Mouse (Mus musculus): ENCODE measurements around the gene Iqgap1. TPM values are rescaled to one million over a fixed set of nuclear protein-coding genes. Genes with fewer than 3 reads are reported as not detected.

The Iqgap1 gene
- total and polyA plus RNA-seq, 3 experiments, result 20.6 to 87.9 (median 58.8) TPM

GRCm38 (mm10) chr7:80766072-80766471, 59.7 kb downstream of the Iqgap1 start:
- H3K9me3 ChIP-seq (replicated peaks; ENCODE audit: insufficient read depth, low read length), result no peaks in the 10 kb centered on the region
- no peak overlapping the region for H3K9ac ChIP-seq (ENCODE audit: control insufficient read depth, low read depth, low read length, poor library complexity, severe bottlenecking)
- no peak overlapping the region for H3K4me3 ChIP-seq (ENCODE audit: control insufficient read depth in 1 of 2, insufficient read depth in 1 of 2, low read depth in 2 of 2, low read length in 2 of 2)
- peaks cover 0 to 2% of the 10 kb centered on the region in 2 experiments; a peak in 2 of 4 replicates for H3K36me3 ChIP-seq (ENCODE audit: control insufficient read depth in 1 of 2, insufficient read depth in 2 of 2, low read length in 2 of 2)
- no peaks in the 10 kb centered on the region for H3K27me3 ChIP-seq (ENCODE audit: control insufficient read depth in 1 of 2, insufficient read depth in 2 of 2, low read length in 2 of 2)
- no peak overlapping the region for H3K27ac ChIP-seq (ENCODE audit: control insufficient read depth, low read depth, low read length)
- H3K79me2 ChIP-seq (ENCODE audit: control insufficient read depth, insufficient read depth, low read length, poor library complexity), result no peaks in the 10 kb centered on the region
- DNase-seq (ENCODE audit: low read depth, low spot score), result no peak
- no peaks in the 10 kb centered on the region for H3K4me1 ChIP-seq (ENCODE audit: control insufficient read depth in 1 of 2, insufficient read depth in 2 of 2, low read length in 2 of 2)
- TF ChIP-seq MYC (IDR thresholded peaks at IDR 0.05; ENCODE audit: low read depth, low read length) (no peak), RCOR1 (IDR thresholded peaks at IDR 0.05; ENCODE audit: low read depth, low read length) (no peak), USF1 (IDR thresholded peaks at IDR 0.05; ENCODE audit: low read depth, low read length) (no peak), JUND (IDR thresholded peaks at IDR 0.05; ENCODE audit: low read depth, low read length) (no peak), GABPA (IDR thresholded peaks at IDR 0.05; ENCODE audit: low read depth, low read length) (no peak), MAZ (IDR thresholded peaks at IDR 0.05; ENCODE audit: low read depth, low read length) (no peak), CHD1 (IDR thresholded peaks at IDR 0.05; ENCODE audit: low read depth, low read length) (no peak), GATA1 (IDR thresholded peaks at IDR 0.05; ENCODE audit: low read depth, low read length) (no peak), MAFK (IDR thresholded peaks at IDR 0.05; ENCODE audit: borderline replicate concordance, low read depth, low read length) (no peak), NRF1 (IDR thresholded peaks at IDR 0.05; ENCODE audit: insufficient read depth, low read depth, low read length, poor library complexity, severe bottlenecking) (no peak), ZC3H11A (IDR thresholded peaks at IDR 0.05; ENCODE audit: low read depth, low read length) (no peak), CHD2 (IDR thresholded peaks at IDR 0.05; ENCODE audit: low read length) (no peak), TBP (IDR thresholded peaks at IDR 0.05; ENCODE audit: low read depth, low read length) (no peak), POLR2A (IDR thresholded peaks at IDR 0.05; ENCODE audit: control insufficient read depth in 1 of 2, insufficient read depth in 1 of 2, low read depth in 1 of 2, low read length in 2 of 2, poor library complexity in 1 of 2) (no peak), SMC3 (IDR thresholded peaks at IDR 0.05; ENCODE audit: low read depth, low read length) (no peak), BHLHE40 (IDR thresholded peaks at IDR 0.05; ENCODE audit: borderline replicate concordance, low read depth, low read length) (no peak), MXI1 (IDR thresholded peaks at IDR 0.05; ENCODE audit: low read depth, low read length) (no peak), ZNF384 (IDR thresholded peaks at IDR 0.05; ENCODE audit: low read depth, low read length) (no peak), NELFE (IDR thresholded peaks at IDR 0.05; ENCODE audit: low read depth, low read length) (no peak), USF2 (IDR thresholded peaks at IDR 0.05; ENCODE audit: borderline replicate concordance in 1 of 2, insufficient read depth in 1 of 2, low read depth in 1 of 2, low read length in 2 of 2) (no peak)

GRCm38 (mm10) chr7:80763864-80764437, 61.8 kb downstream of the Iqgap1 start:
- no peaks in the 10 kb centered on the region for H3K4me1 ChIP-seq (ENCODE audit: control insufficient read depth in 1 of 2, insufficient read depth in 2 of 2, low read length in 2 of 2)
- TF ChIP-seq TCF12 (IDR thresholded peaks at IDR 0.05; ENCODE audit: low read depth, low read length) (no peak), TAL1 (IDR thresholded peaks at IDR 0.05; ENCODE audit: low read length) (no peak), RAD21 (IDR thresholded peaks at IDR 0.05; ENCODE audit: low read depth, low read length) (no peak), SIN3A (IDR thresholded peaks at IDR 0.05; ENCODE audit: low read length) (no peak), MAFK (IDR thresholded peaks at IDR 0.05; ENCODE audit: borderline replicate concordance, low read depth, low read length) (no peak), HCFC1 (IDR thresholded peaks at IDR 0.05; ENCODE audit: low read depth, low read length) (no peak), POLR2A (IDR thresholded peaks at IDR 0.05; ENCODE audit: control insufficient read depth in 1 of 2, insufficient read depth in 1 of 2, low read depth in 1 of 2, low read length in 2 of 2, poor library complexity in 1 of 2) (no peak), ELF1 (IDR thresholded peaks at IDR 0.05; ENCODE audit: low read depth, low read length) (no peak), POLR2AphosphoS2 (IDR thresholded peaks at IDR 0.05; ENCODE audit: low read length) (no peak), E2F4 (IDR thresholded peaks at IDR 0.05; ENCODE audit: borderline replicate concordance, low read depth, low read length) (no peak), KAT2A (conservative IDR thresholded peaks at IDR 0.05; ENCODE audit: low read depth, low read length) (no peak), ZMIZ1 (IDR thresholded peaks at IDR 0.05; ENCODE audit: low read depth, low read length) (no peak), ZC3H11A (IDR thresholded peaks at IDR 0.05; ENCODE audit: low read depth, low read length) (no peak), NELFE (IDR thresholded peaks at IDR 0.05; ENCODE audit: low read depth, low read length) (no peak), UBTF (IDR thresholded peaks at IDR 0.05; ENCODE audit: borderline replicate concordance, insufficient read depth, low read depth, low read length) (no peak), ETS1 (IDR thresholded peaks at IDR 0.05; ENCODE audit: low read depth, low read length) (no peak)
- no peaks in the 10 kb centered on the region for H3K9me3 ChIP-seq (replicated peaks; ENCODE audit: insufficient read depth, low read length)
- no peak overlapping the region for H3K27ac ChIP-seq (ENCODE audit: control insufficient read depth, low read depth, low read length)
- H3K36me3 ChIP-seq (ENCODE audit: control insufficient read depth in 1 of 2, insufficient read depth in 2 of 2, low read length in 2 of 2), result peaks cover 0 to 4% of the 10 kb centered on the region in 2 experiments; a peak in 2 of 4 replicates
- no peak overlapping the region for H3K9ac ChIP-seq (ENCODE audit: control insufficient read depth, low read depth, low read length, poor library complexity, severe bottlenecking)
- DNase-seq (ENCODE audit: low read depth, low spot score), result no peak
- no peak overlapping the region for H3K4me3 ChIP-seq (ENCODE audit: control insufficient read depth in 1 of 2, insufficient read depth in 1 of 2, low read depth in 2 of 2, low read length in 2 of 2)
- H3K79me2 ChIP-seq (ENCODE audit: control insufficient read depth, insufficient read depth, low read length, poor library complexity), result no peaks in the 10 kb centered on the region
- no peaks in the 10 kb centered on the region for H3K27me3 ChIP-seq (ENCODE audit: control insufficient read depth in 1 of 2, insufficient read depth in 2 of 2, low read length in 2 of 2)

Data from MEL (cell line).